Mouse (Mus musculus): ENCODE data around the gene Oser1.

The Oser1 gene

GRCm38 (mm10) chr2:163358662-163359061 is 65.8 kb downstream of the Oser1 start:
- peak; percentile 72 for DNase-seq (ENCODE audit: low read depth)

GRCm38 (mm10) chr2:163356113-163356840 is 68.2 kb downstream of the Oser1 start:
- no peak for DNase-seq (ENCODE audit: low read depth)

Data from NIH3T3 (cell line).